Mouse (Mus musculus) testis, postnatal 14 days (tissue): ENCODE results near the gene Alx3.

ENCODE experiments used
- DNase-seq: peaks from one replicate; pipeline ENCODE4 v3.0.0; 2021; ENCODE audit warnings: low spot score

Alx3 gene

GRCm38 (mm10) chr3:107594662-107595263 lies at the start of gene Alx3:
Gene Alx3 (plus strand): TSS chr3:107595031.
- no peak for DNase-seq

DNA sequence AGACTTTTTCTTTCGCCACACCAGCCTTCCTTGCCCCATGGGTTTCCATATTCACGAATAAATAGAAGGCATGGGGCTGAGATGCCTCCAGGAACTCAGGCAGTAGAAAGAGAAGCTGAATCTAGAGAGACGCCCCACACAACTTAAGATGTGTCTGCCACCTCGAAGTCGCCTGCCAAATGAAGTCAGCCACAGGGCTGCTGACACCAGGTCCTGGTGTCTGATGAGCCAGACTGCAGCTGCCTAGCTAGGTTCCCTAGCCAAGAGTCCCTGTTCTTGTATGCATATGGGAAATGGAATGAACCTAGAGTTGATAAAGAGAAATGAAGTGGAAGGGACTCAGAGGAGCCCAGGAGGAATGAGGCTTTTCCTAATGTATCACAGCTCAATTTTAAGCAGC lies 49.6 kb upstream of the Alx3 start:
- DNase-seq: no peak

DNA sequence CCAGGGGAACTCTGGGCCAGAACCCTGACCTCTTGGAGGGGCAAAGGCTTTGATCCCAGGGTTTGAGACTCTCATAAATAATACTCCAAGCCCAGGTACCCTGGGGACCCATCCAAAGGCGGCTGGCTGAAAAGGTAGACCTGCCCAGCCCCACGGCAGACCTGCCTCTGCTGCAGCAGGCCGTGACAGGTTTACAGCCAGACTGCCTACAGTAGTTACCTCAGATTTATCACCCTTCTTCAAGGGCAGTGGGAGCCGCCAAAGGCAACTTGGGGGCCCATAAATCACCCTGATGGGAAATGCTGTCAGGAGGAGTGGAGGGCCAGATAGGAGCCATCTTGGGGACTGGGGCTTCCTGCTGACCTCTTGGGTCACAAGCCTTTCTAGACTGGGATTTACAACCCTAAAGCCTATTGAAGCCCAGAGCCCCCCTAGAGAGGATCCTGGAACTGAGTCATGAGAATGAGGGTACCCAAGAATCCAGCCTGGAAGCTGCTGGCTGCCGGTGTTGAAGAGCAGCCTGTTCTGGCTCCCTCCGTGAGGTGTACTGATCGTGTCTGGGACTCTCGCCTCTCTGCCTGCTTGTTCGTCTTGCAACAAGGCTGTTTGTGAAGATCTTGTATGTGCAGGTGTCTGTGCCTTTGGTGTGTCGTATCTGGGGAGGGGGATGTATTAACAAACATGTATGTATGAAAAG lies 49.0 kb upstream of the Alx3 start:
- no peak for DNase-seq

GRCm38 (mm10) chr3:107546956-107547355 lies 47.9 kb upstream of the Alx3 start:
- DNase-seq: no peak

GRCm38 (mm10) chr3:107550409-107551049 lies 44.3 kb upstream of the Alx3 start:
- no peak for DNase-seq

- DNase-seq: no peak
These were observed 40.0 kb upstream of the Alx3 start, which contains the start of gene Ubl4b for GRCm38 (mm10) chr3:107554842-107555241. Gene Ubl4b (minus strand): TSS chr3:107555073.

DNA sequence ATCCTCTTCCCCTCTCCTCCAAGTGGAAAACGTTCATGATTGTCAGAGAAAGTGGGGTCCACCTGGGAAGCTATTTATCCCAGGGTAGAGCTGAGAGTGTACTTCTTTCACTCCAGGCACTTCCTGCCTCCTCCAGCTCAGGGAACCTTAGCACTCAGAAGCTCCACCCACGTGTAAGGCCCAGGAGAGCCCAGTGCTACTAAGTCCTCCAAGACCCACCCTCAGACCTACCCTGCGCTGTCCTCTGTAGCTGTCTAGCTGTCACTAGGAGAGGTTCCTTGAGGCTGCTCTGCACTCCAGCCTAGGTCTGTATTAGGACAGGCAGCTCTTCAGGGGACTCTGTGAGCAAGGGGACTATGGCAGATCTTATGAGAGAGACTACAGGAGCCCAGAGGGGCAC lies 36.1 kb upstream of the Alx3 start:
- no peak for DNase-seq

DNA sequence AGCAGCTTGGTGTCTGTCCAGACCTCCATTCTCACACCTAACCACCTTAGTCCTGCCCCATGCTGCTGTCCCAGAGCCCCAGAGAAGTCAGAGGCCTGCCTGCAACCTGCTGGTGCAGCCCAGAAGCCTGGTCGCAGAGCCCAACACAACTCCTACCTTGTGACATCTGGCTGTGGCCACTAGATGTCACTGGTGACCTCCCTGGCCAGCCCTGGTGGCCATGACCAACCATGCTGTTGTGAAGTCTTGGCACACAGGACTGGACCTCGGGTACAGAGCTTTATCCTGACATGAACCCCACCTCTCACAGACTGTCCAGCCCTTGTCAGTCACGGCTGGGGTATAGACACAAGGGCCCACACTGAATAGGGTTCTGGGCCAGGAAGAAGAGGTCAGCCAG lies 35.6 kb upstream of the Alx3 start:
- peak; percentile 28 for DNase-seq

GRCm38 (mm10) chr3:107562104-107562503 lies 32.7 kb upstream of the Alx3 start:
- no peak for DNase-seq

GRCm38 (mm10) chr3:107562591-107562990 lies 32.2 kb upstream of the Alx3 start:
- DNase-seq: no peak

DNA sequence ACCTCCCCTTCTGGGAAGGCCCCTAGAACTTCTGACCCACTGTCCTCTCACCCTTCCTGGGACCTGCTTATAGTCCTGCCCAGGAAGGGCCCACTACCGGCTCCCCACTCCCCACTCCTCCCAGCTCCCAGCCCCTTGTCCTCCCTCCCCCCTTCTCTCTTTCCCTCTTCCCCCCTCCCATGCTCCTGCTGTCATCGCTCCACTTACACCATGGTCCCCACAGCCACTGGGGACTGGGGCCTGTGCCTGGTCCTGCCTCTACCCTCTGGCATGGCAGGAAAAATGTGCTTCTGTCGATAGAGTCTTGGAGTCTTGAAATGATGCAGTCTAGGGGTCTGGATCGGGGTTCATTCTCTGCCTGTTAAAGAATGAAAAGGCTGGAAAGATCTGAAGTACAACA lies 31.0 kb upstream of the Alx3 start:
- no peak for DNase-seq

DNA sequence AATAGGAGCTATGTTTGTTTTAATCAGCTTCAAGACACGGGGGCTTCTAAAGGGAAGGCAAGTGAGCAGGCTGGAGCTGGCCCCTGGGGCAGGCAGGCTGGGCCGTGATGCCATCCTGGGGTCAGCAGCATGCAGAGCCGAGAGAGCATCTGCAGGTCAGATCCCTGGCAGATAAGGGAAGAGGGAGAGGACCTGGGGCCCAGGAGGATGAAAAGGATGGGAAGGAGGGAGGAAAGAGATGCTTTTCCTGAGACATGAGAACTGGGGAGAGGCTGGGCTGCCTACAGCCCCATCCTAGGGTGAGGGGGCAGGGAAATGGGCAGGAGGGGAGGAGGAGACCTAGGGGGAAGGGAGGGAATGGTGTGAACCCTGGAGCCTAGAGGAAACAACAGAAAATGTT lies 29.5 kb upstream of the Alx3 start:
- no peak for DNase-seq

GRCm38 (mm10) chr3:107567766-107568165 lies 27.1 kb upstream of the Alx3 start:
- no peak for DNase-seq

- DNase-seq: no peak
These were observed 26.1 kb upstream of the Alx3 start for GRCm38 (mm10) chr3:107568721-107569120.

GRCm38 (mm10) chr3:107571205-107571604 lies 23.6 kb upstream of the Alx3 start:
- DNase-seq: no peak

DNA sequence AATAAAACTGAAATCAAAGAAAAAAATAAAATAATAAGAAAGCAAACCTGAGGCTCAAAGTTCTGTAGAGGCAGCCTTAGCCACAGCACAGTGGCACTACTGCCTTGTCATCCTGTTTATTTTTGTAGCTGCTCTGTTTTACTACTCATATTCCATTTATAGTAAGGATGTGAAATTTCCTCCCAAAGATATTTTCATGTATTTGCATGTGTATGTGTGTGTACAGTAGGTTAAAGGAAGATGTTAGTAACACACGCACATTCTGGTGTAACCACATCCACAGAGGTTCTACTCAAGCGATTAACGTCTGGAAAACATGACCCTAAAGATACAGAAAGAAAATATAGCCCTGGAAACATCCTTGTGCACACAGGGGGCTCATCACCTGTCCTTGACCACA lies 18.0 kb upstream of the Alx3 start:
- no peak for DNase-seq

- no peak for DNase-seq
These were observed 16.9 kb upstream of the Alx3 start for GRCm38 (mm10) chr3:107577810-107578390.

DNA sequence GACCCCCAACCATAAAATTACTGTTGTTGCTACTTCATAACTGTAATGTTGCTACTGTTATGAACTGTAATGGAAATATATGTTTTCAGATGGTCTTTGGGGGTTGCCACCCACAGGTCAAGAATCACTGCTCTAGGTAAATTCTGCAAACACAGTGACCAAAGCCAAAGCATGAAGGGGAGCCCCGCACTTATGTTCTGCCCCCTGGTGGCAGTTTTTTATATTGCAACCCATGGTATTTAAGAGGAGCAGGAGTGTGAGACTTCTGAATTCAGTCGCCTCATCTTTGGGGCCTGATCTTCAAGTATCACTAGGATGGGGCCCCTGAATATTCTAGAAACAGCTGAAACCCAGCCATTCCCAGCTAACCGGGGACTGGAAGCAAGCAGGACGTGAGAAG lies 15.4 kb upstream of the Alx3 start:
- peak; percentile 53 for DNase-seq

GRCm38 (mm10) chr3:107581103-107582010 lies 13.5 kb upstream of the Alx3 start:
- DNase-seq: no peak

DNA sequence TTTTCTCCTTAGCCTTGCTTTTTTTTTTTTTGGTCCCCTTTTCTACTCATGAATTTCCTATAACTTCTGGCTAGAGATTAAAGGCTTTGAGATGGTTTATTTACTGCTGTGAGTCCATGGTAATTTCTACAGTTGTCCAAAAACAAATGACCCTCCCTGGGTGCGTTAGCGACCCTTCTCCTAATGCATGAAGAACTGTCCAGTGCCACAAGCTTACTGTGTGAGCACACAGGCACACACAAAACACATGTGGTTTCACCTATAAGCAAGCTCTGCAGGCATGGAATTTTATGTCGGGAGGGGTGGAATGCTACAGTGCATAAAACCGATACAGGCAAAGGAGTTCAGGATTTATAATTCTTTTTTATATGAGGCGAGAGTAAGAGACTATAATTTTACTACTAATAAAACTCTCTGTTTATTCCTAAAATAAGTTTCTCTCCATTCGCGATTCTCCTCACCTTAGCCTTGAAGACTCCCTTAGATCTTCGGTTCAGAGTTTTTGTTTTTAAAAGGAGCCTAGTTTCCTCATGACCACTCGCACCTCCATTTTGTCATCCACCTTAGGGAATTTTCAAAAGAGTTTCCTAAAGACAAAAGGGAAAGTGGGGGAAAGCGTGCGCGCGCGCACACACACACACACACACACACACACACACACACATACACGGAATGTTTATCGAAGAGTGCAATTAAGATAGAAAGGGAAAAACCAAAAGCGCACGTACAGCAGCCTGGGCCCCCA lies 12.5 kb upstream of the Alx3 start:
- no peak for DNase-seq
